Mouse (Mus musculus) kidney, embryonic 14.5 days (tissue): Measurements from ENCODE around the gene Gm45785. TPM values are rescaled to one million over a fixed set of nuclear protein-coding genes. Genes with fewer than 3 reads are reported as not detected.

Experiments
- ATAC-seq: fragments of 200-750 bp; cut with Nextera tagmentation; 2 replicates; pipeline ENCODE4 v1.8.0; 2017; ENCODE audit warnings: moderate number of reproducible peaks, mild to moderate bottlenecking, moderate TSS enrichment, moderate library complexity; ENCODE audit not compliant: low FRiP score, low TSS enrichment
- H3K27ac ChIP-seq: fragments of 300-500 bp; sonication (generic); 2 replicates; pipeline ENCODE4 v1.5.1; 2014; ENCODE audit warnings: low read depth, mild to moderate bottlenecking, low read length, moderate library complexity, mixed read lengths
- H3K27me3 ChIP-seq: fragments of 300-500 bp; sonication (generic); 2 replicates; pipeline ENCODE4 v1.6.1; 2014; ENCODE audit warnings: mild to moderate bottlenecking, low read length; ENCODE audit not compliant: control insufficient read depth, insufficient read depth
- H3K36me3 ChIP-seq: fragments of 300-500 bp; sonication (generic); 2 replicates; pipeline ENCODE4 v1.6.1; 2014; ENCODE audit warnings: low read length, mixed read lengths; ENCODE audit not compliant: control insufficient read depth, insufficient read depth
- H3K4me1 ChIP-seq: fragments of 300-500 bp; sonication (generic); 2 replicates; pipeline ENCODE4 v1.6.1; 2014; ENCODE audit warnings: low read length, mixed read lengths; ENCODE audit not compliant: control insufficient read depth, insufficient read depth
- H3K4me2 ChIP-seq: fragments of 300-500 bp; sonication (generic); replicated peaks from 2 replicates; pipeline ENCODE4 v1.6.1; 2014; ENCODE audit warnings: low read depth, mild to moderate bottlenecking, low read length
- H3K4me3 ChIP-seq: fragments of 300-500 bp; sonication (generic); 2 replicates; pipeline ENCODE4 v1.5.1; 2014; ENCODE audit warnings: mild to moderate bottlenecking, low read length
- H3K9ac ChIP-seq: fragments of 300-500 bp; sonication (generic); 2 replicates; pipeline ENCODE4 v1.6.1; 2014; ENCODE audit warnings: low read depth, mild to moderate bottlenecking, low read length, moderate library complexity
- H3K9me3 ChIP-seq: fragments of 300-500 bp; sonication (generic); 2 replicates; pipeline ENCODE4 v1.6.1; 2016; ENCODE audit warnings: low read length; ENCODE audit not compliant: control insufficient read depth
- WGBS: fragments of 180-500 bp; shearing (Covaris S2); extraction: QIAGEN DNeasy Blood & Tissue Kit; methylation state at CpG from one replicate; pipeline ENCODE4 v1.1.7; 2014; 5-methylcytosine and 5-hydroxymethylcytosine counted together
- polyA plus RNA-seq: library from polyadenylated mRNA; unstranded; fragments of >200 nt; fragmentation: Nextera tagmentation; extraction: Ambion mirVana; gene quantifications from 2 replicates; pipeline ENCODE4 v1.2.1, GENCODE M21; 2014

The Gm45785 gene
- polyA plus RNA-seq, 1 experiment from 2014 or later: not detected

- H3K36me3 ChIP-seq: peaks cover 45% of the 10 kb centered on the region
- WGBS: 89% methylated on average over 12 of the region's 12 CpGs
- H3K9ac ChIP-seq: no peak overlapping the region
- no peak for ATAC-seq
- no peaks in the 10 kb centered on the region for H3K27me3 ChIP-seq
- no peaks in the 10 kb centered on the region for H3K4me1 ChIP-seq
- no peaks in the 10 kb centered on the region for H3K9me3 ChIP-seq
- H3K27ac ChIP-seq: no peak overlapping the region
- no peak overlapping the region for H3K4me3 ChIP-seq
- H3K4me2 ChIP-seq: no peak overlapping the region
These were observed 8.6 kb upstream of the Gm45785 start for GRCm38 (mm10) chr7:140864761-140865160.

- Histone ChIP-seq H3K27me3 (no peaks in the 10 kb centered on the region), H3K9ac (no peak overlapping the region), H3K4me2 (no peak overlapping the region), H3K36me3 (peaks cover 49% of the 10 kb centered on the region), H3K4me3 (no peak overlapping the region), H3K4me1 (peaks cover 8% of the 10 kb centered on the region), H3K27ac (no peak overlapping the region), H3K9me3 (no peaks in the 10 kb centered on the region)
- ATAC-seq: no peak
- 86% methylated on average over 5 of the region's 5 CpGs for WGBS
These were observed 4.6 kb upstream of the Gm45785 start for GRCm38 (mm10) chr7:140860728-140861127.

- H3K4me1 ChIP-seq: peaks cover 13% of the 10 kb centered on the region
- H3K4me2 ChIP-seq: no peak overlapping the region
- ATAC-seq: no peak
- H3K9ac ChIP-seq: no peak overlapping the region
- no peak overlapping the region for H3K4me3 ChIP-seq
- H3K9me3 ChIP-seq: no peaks in the 10 kb centered on the region
- H3K27ac ChIP-seq: no peak overlapping the region
- WGBS: 77% methylated on average over 6 of the region's 6 CpGs
- H3K27me3 ChIP-seq: no peaks in the 10 kb centered on the region
- peaks cover 49% of the 10 kb centered on the region for H3K36me3 ChIP-seq
These were observed 3.9 kb upstream of the Gm45785 start for GRCm38 (mm10) chr7:140859997-140860396.

- Histone ChIP-seq H3K4me1 (peaks cover 15% of the 10 kb centered on the region), H3K4me2 (no peak overlapping the region), H3K27ac (no peak overlapping the region), H3K4me3 (no peak overlapping the region), H3K9ac (peak overlapping the region; percentile 34; the same call in 1 of the 2 replicates), H3K9me3 (no peaks in the 10 kb centered on the region), H3K27me3 (no peaks in the 10 kb centered on the region), H3K36me3 (peaks cover 55% of the 10 kb centered on the region)
- ATAC-seq: no peak
- 92% methylated on average over 8 of the region's 8 CpGs for WGBS
These were observed 2.6 kb upstream of the Gm45785 start for GRCm38 (mm10) chr7:140858746-140859145.

- ATAC-seq: peak; percentile 32
- Histone ChIP-seq H3K36me3 (peaks cover 55% of the 10 kb centered on the region), H3K27me3 (no peaks in the 10 kb centered on the region), H3K4me1 (peaks cover 15% of the 10 kb centered on the region), H3K4me2 (peak within 1 kb of the TSS; percentile 88), H3K9me3 (no peaks in the 10 kb centered on the region), H3K9ac (peak within 1 kb of the TSS; percentile 92), H3K4me3 (peak within 1 kb of the TSS; percentile 52), H3K27ac (peak within 1 kb of the TSS; percentile 75)
- WGBS: 36% methylated on average over 40 of the region's 40 CpGs
These were observed 1.7 kb upstream of the Gm45785 start, which contains the start of gene Bet1l for GRCm38 (mm10) chr7:140857550-140858505. Bet1l (minus strand) TSS chr7:140857577.

GRCm38 (mm10) chr7:140856785-140857549 lies 836 bp upstream of the Gm45785 start, which contains the start of gene Ric8a:
Ric8a (plus strand) TSS chr7:140856957.
- peaks cover 55% of the 10 kb centered on the region for H3K36me3 ChIP-seq
- no peaks in the 10 kb centered on the region for H3K27me3 ChIP-seq
- H3K4me2 ChIP-seq: peak within 1 kb of the TSS; percentile 88
- under 1% methylated on average over 49 of the region's 50 CpGs for WGBS
- ATAC-seq: peak; percentile 84
- H3K9me3 ChIP-seq: no peaks in the 10 kb centered on the region
- H3K4me1 ChIP-seq: peaks cover 15% of the 10 kb centered on the region
- H3K4me3 ChIP-seq: peak within 1 kb of the TSS; percentile 52
- H3K27ac ChIP-seq: peak within 1 kb of the TSS; percentile 75
- H3K9ac ChIP-seq: peak within 1 kb of the TSS; percentile 92

- Histone ChIP-seq H3K27ac (no peak overlapping the region), H3K27me3 (no peaks in the 10 kb centered on the region), H3K4me3 (peak overlapping the region; percentile 52), H3K9ac (peak overlapping the region; percentile 92), H3K36me3 (peaks cover 43% of the 10 kb centered on the region), H3K4me2 (peak overlapping the region; percentile 88), H3K9me3 (no peaks in the 10 kb centered on the region), H3K4me1 (peaks cover 15% of the 10 kb centered on the region)
- ATAC-seq: no peak
- WGBS: 77% methylated on average over 9 of the region's 9 CpGs
These were observed 950 bp downstream of the Gm45785 start for GRCm38 (mm10) chr7:140855181-140855580.

- Histone ChIP-seq H3K9ac (no peak overlapping the region), H3K27me3 (no peaks in the 10 kb centered on the region), H3K4me1 (peaks cover 15% of the 10 kb centered on the region), H3K4me2 (peak overlapping the region; percentile 88; the same call in 1 of the 2 replicates), H3K36me3 (peaks cover 41% of the 10 kb centered on the region), H3K9me3 (no peaks in the 10 kb centered on the region), H3K4me3 (no peak overlapping the region; the same call in 1 of the 2 replicates), H3K27ac (no peak overlapping the region)
- ATAC-seq: no peak
- 87% methylated on average over 18 of the region's 18 CpGs for WGBS
These were observed 1.6 kb downstream of the Gm45785 start for GRCm38 (mm10) chr7:140854483-140854882.
